ENCODE assay signal across 31 mouse cellular contexts in genomic region chr12:26012951-26013350, GRCm38 (mm10).
A peak's percentile ranks its signal among the peaks of the same experiment; 100 is the strongest.
DNase-seq lines count a peak whose midpoint lies in the region; ATAC-seq and TF ChIP-seq lines count a peak whose summit lies in the region.
"Had no signal": no experiment of that assay in that cellular context is flagged by ENCODE, and none has a peak within 500 bp of the region (broad histone marks: within the 10 kb centered on the region; RNA-seq: fewer than 3 reads in every experiment).

No protein-coding gene starts in this region.

- DNase-seq in frontal cortex, adult 2 months (ENCODE audit: extremely low spot score in 1 of 2, low spot score in 1 of 2), result peak; percentile 50 to 59
- no peak for DNase-seq in frontal cortex, postnatal 14 days (ENCODE audit: low spot score in 2 of 2)
- DNase-seq in right cerebral cortex, adult 2 months (ENCODE audit: low spot score in 2 of 2), result peak; percentile 21 to 22
- DNase-seq in right cerebral cortex, postnatal 4 days, result no peak
- DNase-seq in left cerebral cortex, postnatal 36 days (ENCODE audit: low spot score in 2 of 2), result peak; percentile 35 to 39
- no peak for DNase-seq in stomach, postnatal 0 days (ENCODE audit: low spot score)
- no peak for DNase-seq in adrenal gland, adult 2 months
- no peak for DNase-seq in thymus, postnatal 14 days
- DNase-seq: adrenal gland, postnatal 36 days; cerebellum, adult 11 months; cerebellum, adult 9-10 months; cerebellum, postnatal 36 days; gastrocnemius, postnatal 14 days; heart, adult 18-20 months; heart, postnatal 36 days; kidney, adult 2 months; kidney, postnatal 36 days; layer of hippocampus, postnatal 36 days; lung, embryonic 14.5 days; lung, postnatal 14 days had no signal

- no peaks in the 10 kb centered on the region for H3K27me3 ChIP-seq in stomach, postnatal 0 days (ENCODE audit: control insufficient read depth, insufficient read depth, low read length)
- H3K27me3 ChIP-seq: forebrain, embryonic 13.5 days; hindbrain, embryonic 12.5 days; intestine, embryonic 15.5 days; limb, embryonic 12.5 days; liver, embryonic 15.5 days had no signal

- H3K9ac ChIP-seq in stomach, postnatal 0 days (ENCODE audit: low read length), result no peak overlapping the region
- H3K9ac ChIP-seq: forebrain, embryonic 13.5 days; hindbrain, embryonic 12.5 days; intestine, embryonic 15.5 days; limb, embryonic 12.5 days; liver, embryonic 15.5 days; lung, embryonic 14.5 days had no signal

- no peaks in the 10 kb centered on the region for H3K4me1 ChIP-seq in stomach, postnatal 0 days (replicated peaks; ENCODE audit: control insufficient read depth, insufficient read depth)
- H3K4me1 ChIP-seq: forebrain, embryonic 13.5 days; hindbrain, embryonic 12.5 days; intestine, embryonic 15.5 days; liver, embryonic 15.5 days had no signal

- no peak for TF ChIP-seq CTCF in stomach, postnatal 0 days (IDR thresholded peaks at IDR 0.05; ENCODE audit: low read depth)

- no peak overlapping the region for H3K4me3 ChIP-seq in stomach, postnatal 0 days (ENCODE audit: low read depth, low read length)
- H3K4me3 ChIP-seq: forebrain, embryonic 13.5 days; hindbrain, embryonic 12.5 days; intestine, embryonic 15.5 days; layer of hippocampus, adult 2 months; limb, embryonic 12.5 days; liver, embryonic 15.5 days had no signal

- WGBS in stomach, postnatal 0 days, result 84% methylated on average over 5 of the region's 5 CpGs

- TF ChIP-seq EP300 in stomach, postnatal 0 days (optimal IDR thresholded peaks at IDR 0.05), result no peak

- no peak for ATAC-seq in stomach, postnatal 0 days (ENCODE audit: low FRiP score, low TSS enrichment)
- ATAC-seq: forebrain, embryonic 13.5 days; hindbrain, postnatal 0 days; intestine, embryonic 15.5 days; midbrain, embryonic 16.5 days had no signal

- H3K4me2 ChIP-seq in stomach, postnatal 0 days (replicated peaks; ENCODE audit: low read depth), result no peak overlapping the region
- H3K4me2 ChIP-seq: forebrain, embryonic 13.5 days; heart, embryonic 11.5 days; hindbrain, embryonic 12.5 days; intestine, embryonic 15.5 days; limb, embryonic 12.5 days; liver, embryonic 15.5 days; lung, embryonic 14.5 days; midbrain, embryonic 11.5 days had no signal

- no peaks in the 10 kb centered on the region for H3K9me3 ChIP-seq in stomach, postnatal 0 days (ENCODE audit: control insufficient read depth, low read length)
- H3K9me3 ChIP-seq: forebrain, embryonic 13.5 days; hindbrain, embryonic 12.5 days; intestine, embryonic 15.5 days; limb, embryonic 12.5 days; liver, embryonic 15.5 days had no signal

- intact Hi-C loops in left cerebral cortex, postnatal 36 days (cut with DNase I), result loop anchor here (5.0 kb wide), 1 partner anchor 74 kb away; no protein-coding TSS in a partner anchor

- no peaks in the 10 kb centered on the region for H3K36me3 ChIP-seq in stomach, postnatal 0 days (ENCODE audit: control insufficient read depth, insufficient read depth, low read length)
- H3K36me3 ChIP-seq: G1E; hindbrain, embryonic 12.5 days; intestine, embryonic 15.5 days; limb, embryonic 12.5 days; liver, embryonic 15.5 days had no signal

- H3K27ac ChIP-seq in stomach, postnatal 0 days (replicated peaks), result no peak overlapping the region
- H3K27ac ChIP-seq: forebrain, embryonic 13.5 days; hindbrain, embryonic 12.5 days; hindbrain, postnatal 0 days; intestine, embryonic 15.5 days; layer of hippocampus, adult 2 months; limb, embryonic 12.5 days; liver, embryonic 15.5 days had no signal

Comparison
In these comparisons a context has a peak if more than half of its experiments do, and no peak if none do; other contexts are left out.
1. DNase-seq: peak in frontal cortex, adult 2 months (2 of 2), right cerebral cortex, adult 2 months (2 of 2) and left cerebral cortex, postnatal 36 days (2 of 2); none in frontal cortex, postnatal 14 days (0 of 2), right cerebral cortex, postnatal 4 days (single experiment), stomach, postnatal 0 days (single experiment), adrenal gland, adult 2 months (single experiment) and thymus, postnatal 14 days (single experiment).